Mouse (Mus musculus) liver, adult 2 months (tissue): ENCODE results near the gene Gm340. TPM values are rescaled to one million over a fixed set of nuclear protein-coding genes. Genes with fewer than 3 reads are reported as not detected.

ENCODE experiments used
- DNase-seq: peaks from one replicate; pipeline ENCODE4 v3.0.0-alpha.2; 2011; ENCODE audit warnings: low read depth, low spot score; ENCODE audit errors: extremely low read depth
- H3K27ac ChIP-seq: fragments of 200-500 bp; replicated peaks from 2 replicates; pipeline ENCODE4 v1.5.1; 2012; ENCODE audit warnings: low read depth, mild to moderate bottlenecking, control low read depth, inconsistent platforms, low read length; ENCODE audit not compliant: insufficient read depth
- H3K27me3 ChIP-seq: fragments of 200-500 bp; 2 replicates; pipeline ENCODE4 v1.6.1; 2012; ENCODE audit warnings: mild to moderate bottlenecking, moderate library complexity, low read length, inconsistent platforms; ENCODE audit not compliant: control insufficient read depth, insufficient read depth
- H3K36me3 ChIP-seq: fragments of 200-500 bp; 2 replicates; pipeline ENCODE4 v1.6.1; 2012; ENCODE audit warnings: low read length, inconsistent platforms; ENCODE audit not compliant: control insufficient read depth, insufficient read depth
- H3K4me1 ChIP-seq: fragments of 200-500 bp; 2 replicates; pipeline ENCODE4 v1.6.1; 2011; ENCODE audit warnings: low read length; ENCODE audit not compliant: control insufficient read depth, insufficient read depth
- H3K4me3 ChIP-seq: fragments of 200-500 bp; 2 replicates; pipeline ENCODE4 v1.5.1; 2011; ENCODE audit warnings: low read depth, mild to moderate bottlenecking, control low read depth, low read length, moderate library complexity; ENCODE audit not compliant: insufficient read depth
- H3K79me2 ChIP-seq: fragments of 200-500 bp; 2 replicates; pipeline ENCODE4 v1.6.1; 2012; ENCODE audit warnings: inconsistent platforms, mild to moderate bottlenecking, low read length, moderate library complexity; ENCODE audit not compliant: control insufficient read depth, insufficient read depth
- H3K9ac ChIP-seq: fragments of 200-500 bp; 2 replicates; pipeline ENCODE4 v1.6.1; 2012; ENCODE audit warnings: low read depth, mild to moderate bottlenecking, control low read depth, inconsistent platforms, low read length
- CTCF ChIP-seq: fragments of 200-500 bp; IDR thresholded peaks from 2 replicates; pipeline ENCODE4 v1.5.1; 2011; ENCODE audit warnings: low read depth, low read length, control low read depth
- POLR2A ChIP-seq: fragments of 200-500 bp; IDR thresholded peaks from 2 replicates; pipeline ENCODE4 v1.6.1; 2011; ENCODE audit warnings: low read length, control low read depth; ENCODE audit not compliant: insufficient read depth; ENCODE audit errors: extremely low read depth
- WGBS: fragments of 180-500 bp; shearing (Covaris S2); methylation state at CpG from one replicate; pipeline ENCODE4 v1.1.7; 2018; 5-methylcytosine and 5-hydroxymethylcytosine counted together
- polyA plus RNA-seq: library from polyadenylated mRNA; depleted of rRNA; stranded (reverse); fragments of >200 nt; gene quantifications from 2 replicates; pipeline ENCODE4 v1.2.3, GENCODE M21; 2012
- total RNA-seq: library from RNA; depleted of rRNA; stranded (reverse); fragments of >200 nt; gene quantifications from 2 replicates; pipeline ENCODE4 v1.2.3, GENCODE M21; 2014

Gene Gm340
- total and polyA plus RNA-seq, 2 experiments = 0.69 to 3.0 TPM

DNA sequence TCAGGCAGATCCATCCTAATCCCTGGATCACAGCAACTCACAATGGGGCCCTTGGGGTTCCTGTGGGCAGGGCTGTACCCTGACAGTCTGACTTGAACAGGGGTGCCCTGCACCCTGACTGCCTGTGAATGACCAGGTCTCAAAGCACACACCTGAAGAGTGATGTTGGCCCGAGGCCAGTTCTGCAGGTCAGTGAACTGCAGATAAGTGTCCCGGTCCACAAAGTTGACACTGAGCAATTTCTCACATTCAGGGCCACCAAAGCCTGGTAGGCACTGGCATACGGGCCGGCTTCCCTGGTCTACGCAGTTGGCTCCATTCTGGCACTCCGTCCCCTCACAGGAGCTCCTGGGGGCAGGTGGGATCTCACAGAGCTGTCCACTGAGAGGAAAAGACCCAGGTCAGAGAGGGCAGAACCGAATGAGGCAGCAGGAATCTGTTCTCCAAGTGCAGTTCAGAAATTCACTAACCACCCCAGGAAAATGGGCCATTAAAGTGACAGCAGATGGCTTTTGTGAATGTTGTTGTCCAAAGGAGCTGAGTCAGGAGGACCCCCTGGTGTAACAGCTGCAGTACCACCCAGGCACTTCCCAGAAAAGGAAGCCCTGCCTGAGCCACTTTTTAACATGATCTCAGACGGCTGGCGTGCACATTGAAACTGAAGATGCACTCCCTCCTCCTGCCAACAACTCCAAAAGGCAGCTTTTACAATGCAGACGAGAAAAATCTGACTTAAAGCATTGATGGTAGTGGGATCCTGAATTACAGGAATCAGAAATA lies 24.2 kb downstream of the Gm340 start:
- WGBS = 41% methylated on average over 10 of the region's 10 CpGs
- Histone ChIP-seq H3K4me3 (no peak overlapping the region), H3K9ac (no peak overlapping the region), H3K36me3 (no peaks in the 10 kb centered on the region), H3K27ac (no peak overlapping the region), H3K79me2 (no peaks in the 10 kb centered on the region), H3K4me1 (no peaks in the 10 kb centered on the region), H3K27me3 (no peaks in the 10 kb centered on the region)
- TF ChIP-seq POLR2A (no peak), CTCF (no peak)
- peak; percentile 52 for DNase-seq

DNA sequence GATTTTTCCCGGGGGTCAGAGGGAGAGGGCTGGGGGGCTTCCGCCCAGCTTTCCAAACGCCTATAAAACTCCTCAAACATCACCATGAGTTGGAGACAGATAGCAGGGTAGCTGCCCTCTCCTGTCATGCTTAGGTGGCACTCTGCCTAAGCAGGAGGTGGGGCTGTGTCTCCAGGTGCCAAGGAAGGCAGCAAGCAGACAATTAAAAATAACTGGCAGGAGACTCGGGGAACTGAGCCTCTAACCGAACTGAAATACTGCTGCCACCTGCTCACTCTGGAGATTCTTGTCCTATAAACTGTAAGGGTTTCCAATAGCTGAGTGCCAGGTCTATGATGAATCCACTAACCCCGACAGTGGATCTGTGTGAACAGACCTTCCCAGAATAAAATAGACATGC lies 29.5 kb downstream of the Gm340 start:
- H3K9ac ChIP-seq = no peak overlapping the region
- TF ChIP-seq POLR2A = no peak
- no peak for TF ChIP-seq CTCF
- no peaks in the 10 kb centered on the region for H3K36me3 ChIP-seq
- H3K4me3 ChIP-seq = no peak overlapping the region
- WGBS = 77% methylated on average over 6 of the region's 6 CpGs
- H3K79me2 ChIP-seq = no peaks in the 10 kb centered on the region
- no peak for DNase-seq
- H3K27me3 ChIP-seq = no peaks in the 10 kb centered on the region
- no peak overlapping the region for H3K27ac ChIP-seq
- no peaks in the 10 kb centered on the region for H3K4me1 ChIP-seq

DNA sequence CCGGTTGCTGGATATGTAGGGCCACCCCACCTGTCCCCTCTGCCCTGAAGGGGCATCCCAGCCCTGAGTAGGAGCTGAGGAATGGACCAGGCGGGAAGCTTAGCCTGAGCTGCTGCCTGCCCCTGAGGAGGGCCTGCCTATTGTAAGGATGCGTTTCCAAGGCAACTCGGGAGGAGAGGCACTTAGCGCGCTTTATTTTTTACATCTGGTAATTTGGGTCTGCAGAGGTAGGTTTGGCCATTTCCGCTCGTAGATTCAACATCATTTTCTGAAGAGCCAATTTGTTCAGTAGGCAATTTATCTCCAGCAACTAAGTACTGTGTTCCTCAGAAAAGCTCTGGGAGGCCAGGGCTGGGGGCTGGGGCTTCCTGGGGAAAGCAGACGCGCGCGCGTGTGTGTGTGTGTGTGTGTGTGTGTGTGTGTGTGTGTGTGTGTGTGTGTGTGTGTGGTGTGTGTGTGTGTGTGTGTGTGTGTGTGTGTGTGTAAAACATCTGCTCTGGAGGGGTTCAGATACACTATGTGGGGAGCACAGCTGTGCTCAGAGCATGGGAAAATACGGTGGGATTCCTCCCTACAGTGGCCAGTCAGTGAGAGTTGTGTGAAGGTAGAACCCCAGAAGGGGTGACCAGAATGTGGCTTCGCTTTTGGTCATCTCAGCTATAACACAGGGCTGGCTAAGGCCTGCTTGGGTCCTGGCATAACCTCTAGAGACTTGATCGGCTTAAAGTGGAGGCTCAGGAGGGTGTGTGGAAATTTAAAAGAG lies 31.3 kb downstream of the Gm340 start:
- TF ChIP-seq CTCF = no peak
- TF ChIP-seq POLR2A = no peak
- Histone ChIP-seq H3K4me3 (no peak overlapping the region), H3K36me3 (no peaks in the 10 kb centered on the region), H3K4me1 (no peaks in the 10 kb centered on the region), H3K27me3 (no peaks in the 10 kb centered on the region), H3K79me2 (no peaks in the 10 kb centered on the region), H3K27ac (no peak overlapping the region), H3K9ac (no peak overlapping the region)
- 84% methylated on average over 16 of the region's 16 CpGs for WGBS
- no peak for DNase-seq

DNA sequence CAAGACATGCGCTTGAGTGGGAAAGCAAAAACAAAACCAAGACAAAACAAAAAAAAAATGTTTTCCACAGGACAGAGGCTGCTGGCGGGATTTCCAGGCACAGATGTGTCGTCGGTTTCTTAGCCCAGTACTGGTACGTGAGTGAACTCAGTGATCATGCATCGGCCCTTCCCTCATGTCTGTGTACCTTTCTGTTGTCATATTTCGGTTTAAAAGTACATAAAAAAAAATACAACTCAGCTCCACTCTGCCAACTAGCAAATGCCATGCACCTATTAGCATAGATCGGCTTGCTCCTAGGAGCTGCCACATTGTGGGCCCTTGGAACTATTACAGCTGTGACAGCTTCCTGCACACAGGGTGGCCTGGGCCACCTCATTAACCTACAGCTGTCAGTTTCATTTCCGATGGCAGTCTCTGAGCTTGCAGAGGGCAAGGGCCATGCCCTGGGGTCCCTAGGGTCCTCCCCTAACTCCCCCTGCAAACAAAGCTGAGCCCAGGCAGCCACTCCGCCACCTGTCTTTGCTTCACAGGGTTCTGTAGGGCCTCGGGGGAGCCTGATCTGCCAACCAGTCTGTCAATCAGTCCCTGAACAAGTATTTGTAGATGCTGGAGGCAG lies 33.5 kb downstream of the Gm340 start:
- WGBS = 79% methylated on average over 11 of the region's 11 CpGs
- H3K79me2 ChIP-seq = no peaks in the 10 kb centered on the region
- H3K36me3 ChIP-seq = no peaks in the 10 kb centered on the region
- H3K9ac ChIP-seq = no peak overlapping the region
- no peaks in the 10 kb centered on the region for H3K27me3 ChIP-seq
- no peak overlapping the region for H3K27ac ChIP-seq
- TF ChIP-seq POLR2A = no peak
- no peak for TF ChIP-seq CTCF
- H3K4me1 ChIP-seq = no peaks in the 10 kb centered on the region
- no peak for DNase-seq
- no peak overlapping the region for H3K4me3 ChIP-seq

DNA sequence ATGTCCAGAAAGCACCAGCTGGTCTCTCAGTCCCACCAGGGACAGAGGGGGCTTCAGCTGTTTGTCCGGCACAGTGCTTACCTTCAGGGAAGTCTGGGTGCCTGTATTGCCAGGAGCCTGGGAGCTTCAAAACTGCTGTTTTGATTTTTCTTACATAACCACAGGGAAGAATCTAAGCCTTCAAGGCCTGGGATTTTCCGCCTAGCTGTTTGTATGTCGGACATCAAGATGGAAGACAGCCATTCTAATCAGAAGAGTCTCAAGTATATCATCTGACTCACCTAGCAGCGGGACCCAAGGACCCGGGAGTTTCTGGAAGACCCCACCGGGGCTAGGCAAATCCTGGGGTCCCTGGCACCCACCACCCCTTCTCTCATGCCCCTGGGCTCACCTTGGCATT lies 34.1 kb downstream of the Gm340 start:
- DNase-seq = no peak
- no peaks in the 10 kb centered on the region for H3K36me3 ChIP-seq
- TF ChIP-seq CTCF (no peak), POLR2A (no peak)
- H3K4me1 ChIP-seq = no peaks in the 10 kb centered on the region
- no peaks in the 10 kb centered on the region for H3K27me3 ChIP-seq
- WGBS = 93% methylated on average over 6 of the region's 6 CpGs
- no peak overlapping the region for H3K4me3 ChIP-seq
- no peak overlapping the region for H3K27ac ChIP-seq
- no peaks in the 10 kb centered on the region for H3K79me2 ChIP-seq
- no peak overlapping the region for H3K9ac ChIP-seq
